Mouse (Mus musculus) adrenal gland, adult 8-10 months (tissue): Measurements from ENCODE around the gene Ptgds. TPM values are rescaled to one million over a fixed set of nuclear protein-coding genes. Genes with fewer than 3 reads are reported as not detected.
A peak's percentile ranks its signal among the peaks of the same experiment; 100 is the strongest.

Experiments used
- DNase-seq: peaks from one replicate; pipeline ENCODE4 v3.0.0; 2022
- total RNA-seq, 4 experiments: library from RNA; stranded (reverse); gene quantifications; 2 replicates each; pipeline ENCODE4 v1.2.4; 2022

Ptgds gene
- total RNA-seq, 4 experiments from 2014 or later, result 3.2 to 10.5 (median 4.4) TPM

GRCm38 (mm10) chr2:25479551-25480311, 9.9 kb upstream of the Ptgds start:
- no peak for DNase-seq

DNA sequence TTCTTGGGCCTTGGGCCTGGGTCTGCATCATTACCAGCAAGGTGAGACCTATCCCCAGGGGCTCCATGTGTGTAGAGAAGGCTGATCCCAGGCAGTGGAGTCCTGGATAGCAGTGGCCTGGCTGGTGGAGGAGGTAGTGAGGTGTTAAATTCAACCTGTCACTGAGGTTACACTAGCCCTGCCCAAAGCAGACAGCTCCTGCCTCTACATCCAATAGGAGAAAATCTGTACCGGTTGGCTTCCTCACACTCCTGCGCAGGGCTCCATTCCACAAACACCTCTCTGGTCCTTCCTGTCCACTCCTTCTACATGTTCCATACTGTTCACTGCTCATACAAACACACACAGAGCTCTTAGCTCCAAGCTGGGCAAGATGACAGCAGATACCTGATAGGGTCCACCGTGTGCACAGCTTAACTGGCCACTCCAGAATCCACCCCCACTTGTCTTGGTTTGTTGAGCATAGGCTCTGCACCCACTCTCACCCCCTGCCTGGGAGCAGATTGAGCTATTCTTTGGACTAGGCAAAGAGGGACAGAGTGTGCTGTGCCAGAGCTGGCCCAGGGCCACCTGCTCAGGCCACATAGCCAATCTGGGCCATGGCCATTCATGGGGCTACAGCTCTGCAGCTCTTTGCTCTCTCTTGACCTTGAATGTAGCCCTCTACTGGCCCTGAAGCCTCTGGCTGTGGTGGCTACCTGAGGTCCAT, 8.3 kb upstream of the Ptgds start:
- DNase-seq, result peak; percentile 72

- no peak for DNase-seq
Measured at GRCm38 (mm10) chr2:25477541-25477940, 7.7 kb upstream of the Ptgds start.

DNA sequence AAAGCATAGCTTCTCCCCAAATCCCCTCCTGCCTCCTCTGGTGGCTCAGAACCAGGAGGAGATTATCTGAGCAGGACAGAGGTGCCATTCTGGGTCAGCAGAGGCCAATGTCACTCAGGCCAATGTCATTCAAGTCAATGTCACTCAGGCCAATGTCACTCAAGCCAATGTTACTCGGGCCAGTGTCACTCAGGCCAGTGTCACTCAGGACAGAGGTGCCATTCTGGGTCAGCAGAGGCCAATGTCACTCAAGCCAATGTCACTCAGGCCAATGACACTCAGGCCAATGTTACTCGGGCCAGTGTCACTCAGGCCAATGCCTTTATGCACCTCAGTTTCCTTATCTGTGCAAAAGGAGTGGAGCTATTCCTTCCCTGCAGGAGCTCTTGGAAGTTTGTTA, 2.7 kb upstream of the Ptgds start:
- no peak for DNase-seq

GRCm38 (mm10) chr2:25468962-25469915, 607 bp downstream of the Ptgds start:
- DNase-seq, result no peak

GRCm38 (mm10) chr2:25467606-25468303, 2.1 kb downstream of the Ptgds start:
- no peak for DNase-seq

GRCm38 (mm10) chr2:25465816-25466635, 3.8 kb downstream of the Ptgds start:
- no peak for DNase-seq

DNA sequence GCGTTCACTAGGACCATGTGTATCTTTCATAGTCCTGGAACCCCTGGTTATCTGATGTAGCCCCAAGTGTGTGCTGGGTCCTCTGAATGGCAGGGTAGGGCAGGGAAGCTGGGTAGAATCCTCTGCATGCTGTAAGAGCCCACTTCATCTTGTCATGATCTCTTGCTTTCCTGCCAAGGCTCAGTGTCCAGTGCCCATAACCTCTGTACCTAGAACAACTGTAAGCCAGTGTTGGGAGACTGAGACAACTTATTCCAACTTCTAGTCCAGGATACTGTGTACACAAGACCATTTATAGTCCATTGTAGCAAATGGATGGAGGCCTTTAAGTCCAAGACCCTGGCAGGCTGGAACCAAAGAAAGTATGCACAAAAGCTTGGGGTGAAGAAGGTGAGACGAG, 4.6 kb downstream of the Ptgds start:
- DNase-seq, result no peak

- DNase-seq, result no peak
Measured at GRCm38 (mm10) chr2:25463630-25464029, 6.2 kb downstream of the Ptgds start.

DNA sequence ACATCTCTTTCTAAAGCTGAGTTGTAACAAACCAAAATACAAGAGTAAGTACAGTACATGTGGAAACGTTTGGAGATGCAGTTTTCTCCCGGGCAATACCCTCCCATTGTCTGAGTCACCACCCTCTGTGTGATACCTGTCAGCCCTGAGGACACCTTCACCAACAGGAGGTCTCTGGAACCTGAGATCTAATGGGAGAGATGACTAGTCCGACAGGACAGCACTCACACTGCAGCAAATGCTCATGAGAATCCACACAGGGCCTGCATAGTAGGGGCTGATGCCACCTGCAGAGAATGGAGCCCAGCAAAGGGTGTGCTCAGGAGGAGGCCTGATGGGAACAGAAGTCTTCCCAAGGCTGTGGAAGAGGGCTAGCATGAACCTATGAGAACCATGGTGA, 8.4 kb downstream of the Ptgds start:
- no peak for DNase-seq

- peak; percentile 95 for DNase-seq
Measured at GRCm38 (mm10) chr2:25460551-25461309, 9.1 kb downstream of the Ptgds start, which contains the start of gene Paxx. Gene Paxx, minus strand, starts transcription at chr2:25461094.

DNA sequence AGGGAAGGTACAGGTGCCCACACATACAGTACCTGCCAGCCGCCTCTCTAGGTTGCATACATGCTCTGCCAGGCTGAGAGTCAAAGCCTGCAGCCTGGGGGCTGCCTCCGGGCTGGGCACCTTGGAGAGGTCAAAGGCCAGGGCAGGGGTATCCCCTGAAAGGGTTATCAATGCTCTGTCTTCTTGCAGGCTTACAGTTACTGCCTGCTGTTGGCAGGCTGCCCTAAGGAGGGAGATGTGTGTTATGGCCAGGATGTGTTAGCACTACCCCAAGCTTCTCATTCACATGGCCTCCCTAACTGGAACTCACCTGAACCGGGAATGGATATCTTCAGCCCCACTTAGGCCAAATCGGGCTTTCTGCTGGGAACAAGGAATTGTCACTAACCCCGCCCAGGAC, 9.7 kb downstream of the Ptgds start:
- DNase-seq, result peak; percentile 39

DNA sequence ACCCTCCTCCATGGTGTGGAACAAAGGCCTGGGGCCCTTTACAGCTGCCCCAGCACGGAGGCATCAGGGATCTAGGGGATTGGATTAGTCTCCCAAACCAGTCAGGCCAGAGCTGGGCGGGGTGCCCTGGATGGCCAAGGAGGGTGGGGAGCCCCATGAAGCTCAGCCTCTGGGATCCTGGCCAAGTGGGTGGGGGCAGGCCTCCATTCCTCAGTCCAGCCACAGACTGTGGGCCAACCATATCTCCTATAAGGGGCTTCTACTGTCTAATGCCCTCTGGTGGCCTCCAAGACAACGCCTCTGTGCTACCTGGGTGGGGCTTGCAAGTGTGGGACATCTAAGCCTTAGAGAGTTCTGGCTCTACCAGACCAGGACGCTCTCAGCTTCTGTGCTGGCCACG, 10.9 kb downstream of the Ptgds start:
- DNase-seq, result no peak

DNA sequence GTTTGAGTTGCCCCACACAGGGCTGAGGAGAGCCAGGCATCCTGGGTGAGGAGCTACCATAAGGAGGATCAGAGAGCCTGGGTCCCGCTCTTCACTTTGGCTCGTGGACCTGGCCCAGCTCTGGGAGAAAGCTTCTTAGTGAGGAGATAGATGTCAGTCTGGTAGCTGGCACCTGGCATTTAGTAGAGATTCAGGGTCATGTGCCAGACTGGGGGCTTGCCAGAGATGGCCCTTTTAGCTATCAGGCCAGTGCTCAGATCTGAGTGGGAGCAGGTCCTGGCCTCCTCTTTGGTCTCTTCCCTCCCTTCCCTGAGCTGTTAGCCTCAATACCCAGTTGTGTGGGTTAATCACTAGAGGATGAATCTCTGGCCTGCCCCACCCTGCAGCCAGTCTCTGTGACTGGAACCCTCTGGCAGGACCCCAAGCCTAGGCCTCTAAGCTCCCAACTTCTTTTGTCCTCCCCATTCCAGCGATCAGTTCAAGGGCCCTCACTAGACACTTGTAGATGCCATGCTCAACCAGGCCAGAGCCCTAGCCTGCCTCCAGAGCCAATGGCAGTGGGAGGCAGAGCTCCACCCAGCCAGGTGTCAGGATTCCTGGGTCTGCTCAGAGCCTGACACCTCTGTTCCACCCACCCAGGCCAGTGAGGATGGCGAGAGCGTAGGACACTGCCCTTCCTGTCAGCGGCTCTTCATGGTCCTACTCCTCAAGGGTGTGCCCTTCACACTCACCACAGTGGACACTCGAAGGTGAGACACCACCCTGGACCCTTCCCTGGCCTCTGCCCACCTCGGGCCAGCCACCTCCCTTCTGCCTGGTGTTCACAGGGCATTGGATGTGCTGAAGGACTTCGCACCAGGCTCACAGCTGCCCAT, 12.6 kb downstream of the Ptgds start:
- DNase-seq, result no peak

DNA sequence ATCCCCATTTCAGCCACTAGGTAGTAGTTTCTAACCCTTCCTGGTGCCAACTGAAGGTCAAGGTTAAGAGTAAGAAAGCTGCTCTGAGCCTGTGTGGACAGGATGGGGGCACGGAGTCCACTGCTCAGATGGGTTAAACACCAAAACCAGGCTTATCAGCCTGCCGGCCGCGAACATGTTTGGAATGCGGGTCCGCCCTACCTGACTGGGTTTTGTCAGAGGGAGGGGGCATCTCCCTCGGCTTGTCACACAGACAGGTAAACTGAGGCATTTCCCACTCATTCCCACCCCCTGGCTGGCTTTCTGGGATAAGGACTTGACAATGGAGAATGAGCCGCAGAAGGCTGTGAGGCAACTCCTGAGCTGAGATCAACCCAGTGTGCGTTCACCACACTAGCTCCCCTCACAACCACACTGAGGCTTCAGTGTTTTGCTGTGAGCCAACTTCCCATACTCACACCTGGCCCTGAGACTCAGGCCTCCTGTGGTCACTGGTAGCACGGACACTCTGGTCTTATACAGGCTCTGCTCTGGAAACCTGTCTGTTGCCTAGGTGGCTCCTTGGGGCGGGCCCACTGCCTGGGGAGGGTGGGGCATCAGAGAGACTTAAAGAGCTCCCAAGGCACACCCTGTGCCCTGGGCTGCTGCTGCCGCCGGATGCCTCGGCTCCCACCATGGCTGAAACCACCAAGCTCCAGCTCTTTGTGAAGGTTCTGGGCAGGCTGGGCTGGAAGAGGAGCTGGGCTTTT, 13.5 kb downstream of the Ptgds start, which contains the start of gene Clic3:
TSS of gene Clic3 (plus strand) at position 634 of the 749 bp plus-strand sequence.
- no peak for DNase-seq

GRCm38 (mm10) chr2:25452951-25453350, 16.9 kb downstream of the Ptgds start:
- no peak for DNase-seq

DNA sequence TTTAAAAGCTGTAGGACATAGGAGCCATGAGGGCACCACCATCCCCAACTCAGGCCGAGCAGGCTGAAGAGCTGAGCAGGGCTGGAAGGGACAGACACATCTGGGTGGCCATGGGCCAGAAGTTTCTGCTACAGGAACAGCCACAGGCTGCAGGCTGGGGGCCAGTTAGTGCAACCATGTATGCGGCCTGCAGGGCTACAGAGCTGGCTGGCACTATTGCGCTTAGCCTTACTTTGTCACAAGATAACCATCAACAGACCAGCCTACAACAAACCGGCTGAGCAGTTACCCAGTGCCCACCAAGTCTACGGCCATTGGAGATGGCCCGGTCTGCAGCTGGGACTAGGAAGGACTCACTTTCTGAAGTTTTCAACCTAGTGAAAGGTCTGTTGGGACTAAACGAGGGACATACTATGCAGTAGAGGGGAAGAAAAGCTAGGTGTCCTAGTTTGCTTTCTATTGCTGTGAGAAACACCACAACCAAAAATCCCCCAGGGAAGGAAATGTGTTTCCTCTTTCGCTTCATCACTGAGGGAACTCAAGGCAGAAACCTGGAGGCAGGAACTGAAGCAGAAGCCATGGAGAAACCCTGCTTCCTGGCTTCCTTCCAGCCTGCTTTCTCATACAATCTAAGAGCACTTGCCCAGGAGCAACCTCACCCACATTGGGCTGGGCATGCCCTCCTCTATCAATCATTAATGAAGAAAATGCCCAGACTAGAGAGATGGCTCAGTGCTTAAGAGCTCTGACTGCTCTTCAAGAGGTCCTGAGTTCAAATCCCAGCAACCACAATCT, 18.8 kb downstream of the Ptgds start:
- no peak for DNase-seq

DNA sequence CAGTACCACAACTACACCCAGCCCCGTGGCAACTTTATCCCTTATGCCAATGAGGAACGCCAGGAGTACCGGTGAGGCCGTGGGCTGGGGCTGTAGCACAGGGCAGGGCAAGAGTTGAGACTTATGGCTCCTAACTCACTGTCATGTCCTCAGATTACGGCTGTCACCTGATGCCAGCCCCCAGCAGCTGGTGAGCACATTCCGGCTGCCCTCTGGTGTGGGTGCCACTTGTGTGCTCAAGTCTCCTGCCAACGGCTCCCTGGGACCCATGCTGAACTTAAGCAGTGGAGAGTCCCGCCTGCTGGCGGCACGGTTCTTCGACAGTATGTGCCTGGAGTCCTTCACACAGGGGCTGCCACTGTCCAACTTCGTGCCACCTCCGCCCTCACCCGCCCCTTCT, 27.2 kb downstream of the Ptgds start:
- DNase-seq, result no peak
